Mouse (Mus musculus) stomach, embryonic 14.5 days (tissue): ENCODE measurements around the gene Josd2. TPM values are rescaled to one million over a fixed set of nuclear protein-coding genes. Genes with fewer than 3 reads are reported as not detected.

Experiments used
- ATAC-seq: fragments of 200-750 bp; cut with Nextera tagmentation; 2 replicates; pipeline ENCODE4 v1.8.0; 2017; ENCODE audit warnings: low read depth, moderate TSS enrichment; ENCODE audit not compliant: insufficient number of reproducible peaks, insufficient read depth, low FRiP score
- H3K27ac ChIP-seq: fragments of 300-500 bp; sonication (generic); 2 replicates; pipeline ENCODE4 v1.5.1; 2014; ENCODE audit warnings: mild to moderate bottlenecking, low read length, moderate library complexity, mixed read lengths
- H3K27me3 ChIP-seq: fragments of 300-500 bp; sonication (generic); 2 replicates; pipeline ENCODE4 v1.6.1; 2014; ENCODE audit warnings: low read length, control low read depth, mixed read lengths; ENCODE audit not compliant: control insufficient read depth, insufficient read depth
- H3K36me3 ChIP-seq: fragments of 300-500 bp; sonication (generic); 2 replicates; pipeline ENCODE4 v1.6.1; 2014; ENCODE audit warnings: mild to moderate bottlenecking, control low read depth, low read length, moderate library complexity, mixed read lengths; ENCODE audit not compliant: control insufficient read depth, insufficient read depth
- H3K4me1 ChIP-seq: fragments of 300-500 bp; sonication (generic); 2 replicates; pipeline ENCODE4 v1.6.1; 2014; ENCODE audit warnings: low read length, control low read depth, mixed read lengths; ENCODE audit not compliant: control insufficient read depth, insufficient read depth
- H3K4me2 ChIP-seq: fragments of 300-500 bp; sonication (generic); replicated peaks from 2 replicates; pipeline ENCODE4 v1.6.1; 2014; ENCODE audit warnings: low read depth, low read length, control low read depth
- H3K4me3 ChIP-seq: fragments of 300-500 bp; sonication (generic); 2 replicates; pipeline ENCODE4 v1.5.1; 2014; ENCODE audit warnings: low read depth, low read length, control low read depth
- H3K9ac ChIP-seq: fragments of 300-500 bp; sonication (generic); replicated peaks from 2 replicates; pipeline ENCODE4 v1.6.1; 2014; ENCODE audit warnings: low read depth, mild to moderate bottlenecking, control low read depth, low read length, moderate library complexity, mixed read lengths
- H3K9me3 ChIP-seq: fragments of 300-500 bp; sonication (generic); 2 replicates; pipeline ENCODE4 v1.6.1; 2016; ENCODE audit warnings: low read depth, low read length, control low read depth; ENCODE audit not compliant: control insufficient read depth
- WGBS: fragments of 180-500 bp; shearing (Covaris S2); extraction: QIAGEN DNeasy Blood & Tissue Kit; methylation state at CpG from one replicate; pipeline ENCODE4 v1.1.7; 2014; 5-methylcytosine and 5-hydroxymethylcytosine counted together
- polyA plus RNA-seq: library from polyadenylated mRNA; unstranded; fragments of >200 nt; fragmentation: Nextera tagmentation; extraction: Ambion mirVana; gene quantifications from 2 replicates; pipeline ENCODE4 v1.2.1, GENCODE M21; 2014

The Josd2 gene
- polyA plus RNA-seq, 1 experiment from 2014 or later, result 82.1 TPM

- ATAC-seq, result no peak
- peak overlapping the region; percentile 23; the same call in 1 of the 2 replicates for H3K27ac ChIP-seq
- H3K27me3 ChIP-seq, result no peaks in the 10 kb centered on the region
- no peaks in the 10 kb centered on the region for H3K9me3 ChIP-seq
- H3K36me3 ChIP-seq, result no peaks in the 10 kb centered on the region; the same call in 1 of the 2 replicates
- H3K9ac ChIP-seq, result no peak overlapping the region
- H3K4me3 ChIP-seq, result no peak overlapping the region
- H3K4me1 ChIP-seq, result peaks cover 5% of the 10 kb centered on the region
- 38% methylated on average over 9 of the region's 9 CpGs for WGBS
- no peak overlapping the region for H3K4me2 ChIP-seq
These were observed 5.3 kb downstream of the Josd2 start for GRCm38 (mm10) chr7:44472961-44473646.

- Histone ChIP-seq H3K4me2 (no peak overlapping the region), H3K4me1 (no peaks in the 10 kb centered on the region), H3K27ac (peak overlapping the region; percentile 52; the same call in 1 of the 2 replicates), H3K9ac (no peak overlapping the region), H3K27me3 (no peaks in the 10 kb centered on the region), H3K4me3 (no peak overlapping the region), H3K9me3 (no peaks in the 10 kb centered on the region), H3K36me3 (no peaks in the 10 kb centered on the region; the same call in 1 of the 2 replicates)
- ATAC-seq, result peak; percentile 64; the same call in 1 of the 2 replicates
- 26% methylated on average over 4 of the region's 4 CpGs for WGBS
These were observed 6.6 kb downstream of the Josd2 start for GRCm38 (mm10) chr7:44474419-44474818.

GRCm38 (mm10) chr7:44475046-44475614, 7.3 kb downstream of the Josd2 start:
- ATAC-seq, result no peak
- WGBS, result 33% methylated on average over 5 of the region's 5 CpGs
- Histone ChIP-seq H3K9me3 (no peaks in the 10 kb centered on the region), H3K27me3 (no peaks in the 10 kb centered on the region), H3K4me2 (no peak overlapping the region), H3K4me1 (no peaks in the 10 kb centered on the region), H3K9ac (no peak overlapping the region), H3K4me3 (no peak overlapping the region), H3K27ac (peak overlapping the region; percentile 52; the same call in 1 of the 2 replicates), H3K36me3 (no peaks in the 10 kb centered on the region)

GRCm38 (mm10) chr7:44482836-44483435, 15.2 kb downstream of the Josd2 start:
- Histone ChIP-seq H3K27ac (no peak overlapping the region), H3K4me1 (no peaks in the 10 kb centered on the region), H3K4me3 (no peak overlapping the region), H3K27me3 (no peaks in the 10 kb centered on the region), H3K9me3 (no peaks in the 10 kb centered on the region), H3K36me3 (no peaks in the 10 kb centered on the region), H3K4me2 (no peak overlapping the region), H3K9ac (no peak overlapping the region)
- 67% methylated on average over 3 of the region's 3 CpGs for WGBS
- ATAC-seq, result peak; percentile 29; the same call in 1 of the 2 replicates

- no peaks in the 10 kb centered on the region for H3K36me3 ChIP-seq
- no peak for ATAC-seq
- no peaks in the 10 kb centered on the region for H3K4me1 ChIP-seq
- no peak overlapping the region for H3K4me3 ChIP-seq
- WGBS, result 93% methylated on average over 1 of the region's 1 CpGs
- H3K27ac ChIP-seq, result no peak overlapping the region
- no peaks in the 10 kb centered on the region for H3K9me3 ChIP-seq
- no peaks in the 10 kb centered on the region for H3K27me3 ChIP-seq
- no peak overlapping the region for H3K4me2 ChIP-seq
- no peak overlapping the region for H3K9ac ChIP-seq
These were observed 16.3 kb downstream of the Josd2 start for GRCm38 (mm10) chr7:44484109-44484508.

- H3K4me3 ChIP-seq, result no peak overlapping the region
- H3K36me3 ChIP-seq, result peaks cover 3% of the 10 kb centered on the region
- no peak overlapping the region for H3K4me2 ChIP-seq
- ATAC-seq, result peak; percentile 57; the same call in 1 of the 2 replicates
- no peak overlapping the region for H3K27ac ChIP-seq
- H3K9ac ChIP-seq, result no peak overlapping the region
- no peaks in the 10 kb centered on the region for H3K4me1 ChIP-seq
- H3K27me3 ChIP-seq, result no peaks in the 10 kb centered on the region
- no peaks in the 10 kb centered on the region for H3K9me3 ChIP-seq
- 38% methylated on average over 5 of the region's 5 CpGs for WGBS
These were observed 17.2 kb downstream of the Josd2 start for GRCm38 (mm10) chr7:44484841-44485571.

- no peak for ATAC-seq
- Histone ChIP-seq H3K36me3 (peaks cover 10% of the 10 kb centered on the region), H3K4me2 (no peak overlapping the region), H3K4me1 (no peaks in the 10 kb centered on the region), H3K9me3 (no peaks in the 10 kb centered on the region), H3K9ac (no peak overlapping the region), H3K27me3 (no peaks in the 10 kb centered on the region), H3K27ac (no peak overlapping the region), H3K4me3 (no peak overlapping the region)
- 65% methylated on average over 7 of the region's 7 CpGs for WGBS
These were observed 17.9 kb downstream of the Josd2 start for GRCm38 (mm10) chr7:44485572-44486195.
